ENCODE assay signal across 8 mouse cellular contexts in genomic region chr2:164075088-164075487, GRCm38 (mm10). TPM values are rescaled to one million over a fixed set of nuclear protein-coding genes. Genes with fewer than 3 reads are reported as not detected.
DNase-seq lines count a peak whose midpoint lies in the region; ATAC-seq and TF ChIP-seq lines count a peak whose summit lies in the region.

No protein-coding gene starts in this region.

- no peaks in the 10 kb centered on the region for H3K27me3 ChIP-seq in kidney, embryonic 14.5 days (ENCODE audit: control insufficient read depth, insufficient read depth, low read length)
- H3K27me3 ChIP-seq in limb, embryonic 14.5 days (ENCODE audit: control insufficient read depth, insufficient read depth, low read length), result no peaks in the 10 kb centered on the region

- peaks cover 9% of the 10 kb centered on the region for H3K4me1 ChIP-seq in kidney, embryonic 14.5 days (ENCODE audit: control insufficient read depth, insufficient read depth, low read length)
- H3K4me1 ChIP-seq in embryonic fibroblast, embryonic 13.5 days (ENCODE audit: control insufficient read depth, insufficient read depth, low read length), result peaks cover 9% of the 10 kb centered on the region
- peaks cover 10% of the 10 kb centered on the region for H3K4me1 ChIP-seq in limb, embryonic 14.5 days (ENCODE audit: control insufficient read depth, insufficient read depth, low read length)

- H3K27ac ChIP-seq in kidney, embryonic 14.5 days (ENCODE audit: low read depth, low read length), result no peak overlapping the region
- H3K27ac ChIP-seq in embryonic fibroblast, embryonic 13.5 days (ENCODE audit: insufficient read depth, low read length), result no peak overlapping the region; the same call in 1 of the 2 replicates
- no peak overlapping the region for H3K27ac ChIP-seq in limb, embryonic 14.5 days (replicated peaks; ENCODE audit: low read depth, low read length)

- H3K4me2 ChIP-seq in kidney, embryonic 14.5 days (replicated peaks; ENCODE audit: low read depth, low read length), result peak overlapping the region; percentile 73
- peak overlapping the region; percentile 80 for H3K4me2 ChIP-seq in limb, embryonic 14.5 days (replicated peaks; ENCODE audit: low read depth, low read length, severe bottlenecking)

- no peak for DNase-seq in kidney, postnatal 25 days
- no peak for DNase-seq in limb, embryonic 14.5 days (ENCODE audit: low spot score)
- DNase-seq in naive thymus-derived CD4-positive, alpha-beta T cell, adult 2 months (ENCODE audit: low read depth), result peak; percentile 73
- no peak for DNase-seq in embryo, embryonic 10.5 days (ENCODE audit: low spot score)
- no peak for DNase-seq in layer of hippocampus, adult 9-10 months (ENCODE audit: low spot score)
- no peak for DNase-seq in cerebellum, postnatal 14 days

- no peak for ATAC-seq in kidney, embryonic 14.5 days (ENCODE audit: low FRiP score, low TSS enrichment)
- no peak for ATAC-seq in limb, embryonic 14.5 days (ENCODE audit: low FRiP score, low read depth)

- H3K36me3 ChIP-seq in kidney, embryonic 14.5 days (ENCODE audit: control insufficient read depth, insufficient read depth, low read length), result peaks cover under 1% of the 10 kb centered on the region; the same call in 1 of the 2 replicates
- peaks cover 9% of the 10 kb centered on the region for H3K36me3 ChIP-seq in limb, embryonic 14.5 days (ENCODE audit: control insufficient read depth, insufficient read depth, low read length)

- no peaks in the 10 kb centered on the region for H3K9me3 ChIP-seq in kidney, embryonic 14.5 days (ENCODE audit: control insufficient read depth, low read length)
- H3K9me3 ChIP-seq in limb, embryonic 14.5 days (ENCODE audit: control insufficient read depth, low read length), result no peaks in the 10 kb centered on the region

- peak overlapping the region; percentile 84 for H3K4me3 ChIP-seq in kidney, embryonic 14.5 days (ENCODE audit: low read length)
- H3K4me3 ChIP-seq in embryonic fibroblast, embryonic 13.5 days (ENCODE audit: insufficient read depth, low read length), result peak overlapping the region; percentile 95
- peak overlapping the region; percentile 97 for H3K4me3 ChIP-seq in limb, embryonic 14.5 days (replicated peaks; ENCODE audit: low read length)

- no peak for TF ChIP-seq CTCF in embryonic fibroblast, embryonic 13.5 days (IDR thresholded peaks at IDR 0.05; ENCODE audit: borderline replicate concordance, insufficient read depth, low read length)

- TF ChIP-seq POLR2A in embryonic fibroblast, embryonic 13.5 days (IDR thresholded peaks at IDR 0.05; ENCODE audit: low read depth, low read length), result no peak
- no peak for TF ChIP-seq POLR2A in limb, embryonic 14.5 days (IDR thresholded peaks at IDR 0.05; ENCODE audit: borderline replicate concordance, extremely low read depth, insufficient read depth, insufficient read length)

- 32% methylated on average over 5 of the region's 5 CpGs for WGBS in kidney, embryonic 14.5 days
- WGBS in limb, embryonic 14.5 days, result 37% methylated on average over 5 of the region's 5 CpGs

- peak overlapping the region; percentile 79; the same call in 1 of the 2 replicates for H3K9ac ChIP-seq in kidney, embryonic 14.5 days (ENCODE audit: low read depth, low read length)
- H3K9ac ChIP-seq in limb, embryonic 14.5 days (ENCODE audit: low read depth, low read length, severe bottlenecking), result peak overlapping the region; percentile 74; the same call in 1 of the 2 replicates

RNA-seq across cellular contexts. Expression of gene Tomm34, which starts 4.1 kb away (rescaled TPM):
- polyA plus RNA-seq in kidney, embryonic 14.5 days (2014; fragmentation: Nextera tagmentation; extraction: Ambion mirVana), result 63.4 and 70.5 TPM in 2 replicates
- 37.2 and 38.8 TPM in 2 replicates for polyA plus RNA-seq in embryonic fibroblast, embryonic 13.5 days (2011; ENCODE audit: insufficient read length, low read depth, missing spikeins)
- polyA plus RNA-seq in limb, embryonic 14.5 days (2012; rRNA removed), result 39.1 and 42.9 TPM in 2 replicates
- polyA plus RNA-seq in limb, embryonic 14.5 days (2014; fragmentation: Nextera tagmentation; extraction: Ambion mirVana), result 50.1 and 53.5 TPM in 2 replicates

RNA-seq across cellular contexts. Expression of gene Stk4, which starts 5.0 kb away (rescaled TPM):
- 24.1 and 36.5 TPM in 2 replicates for polyA plus RNA-seq in kidney, embryonic 14.5 days (2014; fragmentation: Nextera tagmentation; extraction: Ambion mirVana)
- polyA plus RNA-seq in embryonic fibroblast, embryonic 13.5 days (2011; ENCODE audit: insufficient read length, low read depth, missing spikeins), result 23.1 and 24.0 TPM in 2 replicates
- 16.1 and 16.8 TPM in 2 replicates for polyA plus RNA-seq in limb, embryonic 14.5 days (2012; rRNA removed)
- 23.2 and 25.5 TPM in 2 replicates for polyA plus RNA-seq in limb, embryonic 14.5 days (2014; fragmentation: Nextera tagmentation; extraction: Ambion mirVana)

RNA-seq across cellular contexts. Expression of gene Pabpc1l, which starts 49.8 kb away (rescaled TPM):
- polyA plus RNA-seq in kidney, embryonic 14.5 days (2014; fragmentation: Nextera tagmentation; extraction: Ambion mirVana), result 2.7 and 3.4 TPM in 2 replicates
- 1.4 and 1.5 TPM in 2 replicates for polyA plus RNA-seq in embryonic fibroblast, embryonic 13.5 days (2011; ENCODE audit: insufficient read length, low read depth, missing spikeins)
- 2.2 and 3.4 TPM in 2 replicates for polyA plus RNA-seq in limb, embryonic 14.5 days (2012; rRNA removed)
- 2.4 and 2.6 TPM in 2 replicates for polyA plus RNA-seq in limb, embryonic 14.5 days (2014; fragmentation: Nextera tagmentation; extraction: Ambion mirVana)
